Mouse (Mus musculus): Measurements from ENCODE around the gene Ttc30a2.

- TF ChIP-seq GATA1 (IDR thresholded peaks at IDR 0.05; ENCODE audit: borderline replicate concordance, low read length) (no peak), FLI1 (IDR thresholded peaks at IDR 0.05; ENCODE audit: low read length) (no peak)
Observed at GRCm38 (mm10) chr2:76015460-76015859, 37.5 kb upstream of the Ttc30a2 start.
